Mouse (Mus musculus) stomach, embryonic 16.5 days (tissue): ENCODE data around the gene Crk. TPM values are rescaled to one million over a fixed set of nuclear protein-coding genes. Genes with fewer than 3 reads are reported as not detected.
"Not testable (repeated sequence)": the region's sequence is repeated elsewhere in the genome, so short reads cannot be mapped to it uniquely, and the experiment has no call there.

Source experiments
- ATAC-seq: fragments of 200-750 bp; cut with Nextera tagmentation; 2 replicates; pipeline ENCODE4 v1.8.0; 2017; ENCODE audit warnings: moderate number of reproducible peaks, moderate TSS enrichment; ENCODE audit not compliant: insufficient read depth, low FRiP score
- H3K27ac ChIP-seq: fragments of 300-500 bp; sonication (generic); 2 replicates; pipeline ENCODE4 v1.5.1; 2014; ENCODE audit warnings: low read length
- H3K27me3 ChIP-seq: fragments of 300-500 bp; sonication (generic); 2 replicates; pipeline ENCODE4 v1.6.1; 2014; ENCODE audit warnings: low read length, control low read depth, mixed read lengths; ENCODE audit not compliant: control insufficient read depth, insufficient read depth
- H3K36me3 ChIP-seq: fragments of 300-500 bp; sonication (generic); 2 replicates; pipeline ENCODE4 v1.6.1; 2014; ENCODE audit warnings: low read length; ENCODE audit not compliant: control insufficient read depth, insufficient read depth
- H3K4me1 ChIP-seq: fragments of 300-500 bp; sonication (generic); 2 replicates; pipeline ENCODE4 v1.6.1; 2014; ENCODE audit warnings: low read length, control low read depth, mixed read lengths; ENCODE audit not compliant: control insufficient read depth, insufficient read depth
- H3K4me2 ChIP-seq: fragments of 300-500 bp; sonication (generic); 2 replicates; pipeline ENCODE4 v1.6.1; 2014; ENCODE audit warnings: low read depth, low read length, mixed read lengths
- H3K4me3 ChIP-seq: fragments of 300-500 bp; sonication (generic); replicated peaks from 2 replicates; pipeline ENCODE4 v1.5.1; 2014; ENCODE audit warnings: mild to moderate bottlenecking, low read length
- H3K9ac ChIP-seq: fragments of 300-500 bp; sonication (generic); 2 replicates; pipeline ENCODE4 v1.6.1; 2014; ENCODE audit warnings: low read length
- H3K9me3 ChIP-seq: fragments of 300-500 bp; sonication (generic); replicated peaks from 2 replicates; pipeline ENCODE4 v1.6.1; 2016; ENCODE audit warnings: low read length, control low read depth; ENCODE audit not compliant: control insufficient read depth
- WGBS: fragments of 180-500 bp; shearing (Covaris S2); extraction: QIAGEN DNeasy Blood & Tissue Kit; methylation state at CpG from one replicate; pipeline ENCODE4 v1.1.7; 2014; 5-methylcytosine and 5-hydroxymethylcytosine counted together
- polyA plus RNA-seq: library from polyadenylated mRNA; unstranded; fragments of >200 nt; fragmentation: Nextera tagmentation; extraction: Ambion mirVana; gene quantifications from 2 replicates; pipeline ENCODE4 v1.2.1, GENCODE M21; 2015

The Crk gene
- polyA plus RNA-seq, 1 experiment from 2014 or later = 107 TPM

- H3K27me3 ChIP-seq = no peaks in the 10 kb centered on the region
- H3K4me1 ChIP-seq = no peaks in the 10 kb centered on the region
- no peak overlapping the region for H3K9ac ChIP-seq
- no peak for ATAC-seq
- H3K27ac ChIP-seq = no peak overlapping the region
- H3K9me3 ChIP-seq = no peaks in the 10 kb centered on the region
- WGBS = 92% methylated on average over 5 of the region's 5 CpGs
- H3K36me3 ChIP-seq = peaks cover 36% of the 10 kb centered on the region; the same call in 1 of the 2 replicates
- no peak overlapping the region for H3K4me3 ChIP-seq
- no peak overlapping the region for H3K4me2 ChIP-seq
Observed at GRCm38 (mm10) chr11:75693570-75693969, 14.5 kb downstream of the Crk start.

GRCm38 (mm10) chr11:75697464-75697863, 18.4 kb downstream of the Crk start:
- H3K4me3 ChIP-seq, H3K4me2 ChIP-seq, H3K9ac ChIP-seq, H3K4me1 ChIP-seq, H3K9me3 ChIP-seq, H3K27ac ChIP-seq, H3K27me3 ChIP-seq, ATAC-seq: not testable (repeated sequence)
- WGBS = 94% methylated on average over 3 of the region's 3 CpGs
- H3K36me3 ChIP-seq = peaks cover 50% of the 10 kb centered on the region

GRCm38 (mm10) chr11:75700557-75700956, 21.5 kb downstream of the Crk start:
- Histone ChIP-seq H3K9ac (no peak overlapping the region), H3K4me1 (no peaks in the 10 kb centered on the region), H3K4me2 (no peak overlapping the region), H3K27ac (no peak overlapping the region), H3K4me3 (no peak overlapping the region), H3K27me3 (no peaks in the 10 kb centered on the region), H3K36me3 (peaks cover 43% of the 10 kb centered on the region), H3K9me3 (no peaks in the 10 kb centered on the region)
- ATAC-seq = no peak
- WGBS = 95% methylated on average over 5 of the region's 5 CpGs

- H3K27ac ChIP-seq = no peak overlapping the region
- H3K4me2 ChIP-seq = no peak overlapping the region
- H3K9me3 ChIP-seq = no peaks in the 10 kb centered on the region
- ATAC-seq = no peak
- WGBS = 89% methylated on average over 6 of the region's 6 CpGs
- H3K36me3 ChIP-seq = peaks cover 36% of the 10 kb centered on the region
- H3K27me3 ChIP-seq = no peaks in the 10 kb centered on the region
- H3K4me3 ChIP-seq = no peak overlapping the region
- H3K4me1 ChIP-seq = no peaks in the 10 kb centered on the region
- no peak overlapping the region for H3K9ac ChIP-seq
Observed at GRCm38 (mm10) chr11:75702761-75703160, 23.7 kb downstream of the Crk start.

- no peak overlapping the region for H3K9ac ChIP-seq
- H3K27me3 ChIP-seq = no peaks in the 10 kb centered on the region
- peaks cover 27% of the 10 kb centered on the region for H3K36me3 ChIP-seq
- 87% methylated on average over 2 of the region's 2 CpGs for WGBS
- no peak for ATAC-seq
- no peak overlapping the region for H3K4me3 ChIP-seq
- H3K4me1 ChIP-seq = no peaks in the 10 kb centered on the region
- no peak overlapping the region for H3K4me2 ChIP-seq
- H3K9me3 ChIP-seq = no peaks in the 10 kb centered on the region
- no peak overlapping the region for H3K27ac ChIP-seq
Observed at GRCm38 (mm10) chr11:75703748-75704147, 24.7 kb downstream of the Crk start.

- H3K4me2 ChIP-seq = no peak overlapping the region
- WGBS = 88% methylated on average over 1 of the region's 1 CpGs
- no peaks in the 10 kb centered on the region for H3K4me1 ChIP-seq
- no peaks in the 10 kb centered on the region for H3K9me3 ChIP-seq
- no peak overlapping the region for H3K4me3 ChIP-seq
- H3K9ac ChIP-seq = no peak overlapping the region
- no peaks in the 10 kb centered on the region for H3K27me3 ChIP-seq
- no peak overlapping the region for H3K27ac ChIP-seq
- no peaks in the 10 kb centered on the region for H3K36me3 ChIP-seq
- no peak for ATAC-seq
Observed at GRCm38 (mm10) chr11:75713949-75714348, 34.9 kb downstream of the Crk start.

GRCm38 (mm10) chr11:75715556-75715955, 36.5 kb downstream of the Crk start:
- H3K9ac ChIP-seq = no peak overlapping the region
- H3K27me3 ChIP-seq = no peaks in the 10 kb centered on the region
- no peak for ATAC-seq
- H3K4me3 ChIP-seq = no peak overlapping the region
- no peak overlapping the region for H3K27ac ChIP-seq
- H3K4me1 ChIP-seq = no peaks in the 10 kb centered on the region
- H3K4me2 ChIP-seq = no peak overlapping the region
- H3K36me3 ChIP-seq = no peaks in the 10 kb centered on the region
- 36% methylated on average over 12 of the region's 12 CpGs for WGBS
- H3K9me3 ChIP-seq = no peaks in the 10 kb centered on the region

GRCm38 (mm10) chr11:75716661-75717325, 37.7 kb downstream of the Crk start:
- Histone ChIP-seq H3K4me2 (no peak overlapping the region), H3K9ac (no peak overlapping the region), H3K4me3 (no peak overlapping the region), H3K36me3 (no peaks in the 10 kb centered on the region), H3K27me3 (no peaks in the 10 kb centered on the region), H3K9me3 (no peaks in the 10 kb centered on the region), H3K27ac (no peak overlapping the region), H3K4me1 (no peaks in the 10 kb centered on the region)
- 71% methylated on average over 8 of the region's 8 CpGs for WGBS
- no peak for ATAC-seq

- 50% methylated on average over 4 of the region's 4 CpGs for WGBS
- Histone ChIP-seq H3K27me3 (no peaks in the 10 kb centered on the region), H3K9ac (no peak overlapping the region), H3K4me3 (no peak overlapping the region), H3K9me3 (no peaks in the 10 kb centered on the region), H3K36me3 (no peaks in the 10 kb centered on the region), H3K4me1 (no peaks in the 10 kb centered on the region), H3K4me2 (no peak overlapping the region), H3K27ac (no peak overlapping the region)
- no peak for ATAC-seq
Observed at GRCm38 (mm10) chr11:75722339-75722738, 43.3 kb downstream of the Crk start.
